Mouse (Mus musculus) CD4-positive helper T cell, adult 2 months (primary cell): ENCODE results near the gene Zc3h12a.

Source experiments
- DNase-seq: peaks from one replicate; pipeline ENCODE4 v3.0.0-alpha.2; 2012; ENCODE audit warnings: low read depth, missing footprints, low spot score

Zc3h12a gene

GRCm38 (mm10) chr4:125145213-125145612 lies 17.6 kb upstream of the Zc3h12a start:
- no peak for DNase-seq

- DNase-seq: no peak
These were observed 17.0 kb upstream of the Zc3h12a start for GRCm38 (mm10) chr4:125144627-125145026.

- no peak for DNase-seq
These were observed 16.6 kb upstream of the Zc3h12a start for GRCm38 (mm10) chr4:125144211-125144610.

- peak; percentile 51 for DNase-seq
These were observed 10.7 kb upstream of the Zc3h12a start for GRCm38 (mm10) chr4:125138321-125138720.

- DNase-seq: no peak
These were observed 8.8 kb upstream of the Zc3h12a start for GRCm38 (mm10) chr4:125136303-125136888.

- no peak for DNase-seq
These were observed 7.6 kb upstream of the Zc3h12a start for GRCm38 (mm10) chr4:125135076-125135855.

GRCm38 (mm10) chr4:125134631-125135030 lies 7.0 kb upstream of the Zc3h12a start:
- DNase-seq: no peak

GRCm38 (mm10) chr4:125134192-125134591 lies 6.6 kb upstream of the Zc3h12a start:
- DNase-seq: no peak

- DNase-seq: peak; percentile 78
These were observed 4.8 kb upstream of the Zc3h12a start for GRCm38 (mm10) chr4:125132394-125132793.

- peak; percentile 30 for DNase-seq
These were observed 3.9 kb upstream of the Zc3h12a start for GRCm38 (mm10) chr4:125131493-125131892.

- no peak for DNase-seq
These were observed 879 bp downstream of the Zc3h12a start for GRCm38 (mm10) chr4:125126761-125127160.

GRCm38 (mm10) chr4:125126186-125126585 lies 1.5 kb downstream of the Zc3h12a start:
- no peak for DNase-seq

- peak; percentile 41 for DNase-seq
These were observed 2.2 kb downstream of the Zc3h12a start for GRCm38 (mm10) chr4:125125361-125125921.

GRCm38 (mm10) chr4:125124424-125125209 lies 3.0 kb downstream of the Zc3h12a start:
- peak; percentile 94 for DNase-seq

- DNase-seq: peak; percentile 71
These were observed 4.4 kb downstream of the Zc3h12a start for GRCm38 (mm10) chr4:125123279-125123671.

- peak; percentile 75 for DNase-seq
These were observed 5.0 kb downstream of the Zc3h12a start for GRCm38 (mm10) chr4:125122431-125123278.

- DNase-seq: no peak
These were observed 7.9 kb downstream of the Zc3h12a start for GRCm38 (mm10) chr4:125119721-125120120.

GRCm38 (mm10) chr4:125119070-125119469 lies 8.6 kb downstream of the Zc3h12a start:
- peak; percentile 23 for DNase-seq

GRCm38 (mm10) chr4:125117902-125118320 lies 9.7 kb downstream of the Zc3h12a start:
- DNase-seq: peak; percentile 29

GRCm38 (mm10) chr4:125116929-125117328 lies 10.7 kb downstream of the Zc3h12a start:
- no peak for DNase-seq
